Mouse (Mus musculus): Measurements from ENCODE around the gene Snrnp48.

Snrnp48 gene

DNA sequence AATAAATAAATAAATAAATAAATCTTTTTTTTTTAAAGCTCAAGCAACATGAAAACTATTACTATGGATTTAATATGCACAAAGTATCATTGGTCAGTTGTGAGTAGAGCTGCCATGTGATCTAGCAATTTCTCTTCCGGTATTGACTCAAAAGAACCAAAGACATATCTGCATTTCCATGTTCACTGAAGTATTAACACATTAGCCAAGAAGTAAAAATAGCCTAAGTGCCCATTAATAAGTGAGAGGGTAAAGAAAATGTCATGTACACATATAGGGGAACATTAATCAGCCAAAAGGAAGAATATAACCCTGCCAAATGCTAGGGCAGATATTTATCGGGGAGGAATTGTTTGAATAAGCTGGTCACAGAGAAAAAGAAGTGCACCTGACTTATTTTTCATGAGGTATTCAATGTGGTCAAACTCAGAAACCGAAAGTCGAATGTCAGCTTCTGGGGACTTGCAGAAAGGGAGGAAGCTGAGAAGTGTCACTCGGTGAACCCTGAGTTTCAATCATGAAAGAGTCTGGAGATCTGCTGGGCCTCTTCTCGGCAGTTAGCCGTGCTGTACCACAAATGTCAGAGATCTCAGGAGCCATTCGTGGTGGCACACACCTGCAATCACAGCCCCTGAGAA, 64.4 kb downstream of the Snrnp48 start:
- DNase-seq (ENCODE audit: low spot score in 2 of 2) = no peak

DNA sequence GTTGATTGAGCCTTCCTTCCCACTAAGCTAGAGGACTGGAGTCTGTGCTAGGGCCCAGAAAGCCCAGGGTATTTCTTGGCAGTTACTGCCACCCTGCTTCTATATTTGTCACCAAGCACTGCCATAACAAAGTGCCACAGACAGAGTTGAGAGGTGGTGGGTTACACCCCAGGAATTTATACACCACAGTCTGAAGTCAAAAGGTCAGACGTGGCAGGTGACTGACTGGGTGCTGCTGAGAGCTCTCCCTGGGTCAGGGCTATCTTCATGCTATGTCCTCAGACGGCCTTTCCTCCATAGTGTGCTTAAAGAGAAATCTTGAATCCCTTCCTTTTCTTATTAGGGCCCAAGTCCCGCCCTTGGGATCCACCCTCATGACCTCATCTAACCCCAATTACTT, 67.9 kb downstream of the Snrnp48 start:
- no peak for DNase-seq (ENCODE audit: low spot score in 2 of 2)
